9 mouse cellular contexts compared by ENCODE assay signal in genomic region chr16:38396155-38396554, GRCm38 (mm10). TPM values are rescaled to one million over a fixed set of nuclear protein-coding genes. Genes with fewer than 3 reads are reported as not detected.
A peak's percentile ranks its signal among the peaks of the same experiment; 100 is the strongest.
DNase-seq lines count a peak whose midpoint lies in the region; ATAC-seq and TF ChIP-seq lines count a peak whose summit lies in the region.
"Had no signal": no experiment of that assay in that cellular context is flagged by ENCODE, and none has a peak within 500 bp of the region (broad histone marks: within the 10 kb centered on the region; RNA-seq: fewer than 3 reads in every experiment).

No protein-coding gene starts in this region.

- no peaks in the 10 kb centered on the region for H3K27me3 ChIP-seq in hindbrain, postnatal 0 days (ENCODE audit: insufficient read depth, low read length)
- H3K27me3 ChIP-seq in hindbrain, embryonic 12.5 days = no peaks in the 10 kb centered on the region
- 0 out of 2 replicates have a peak, but pooled peaks cover 4% of the 10 kb centered on the region for H3K27me3 ChIP-seq in kidney, embryonic 15.5 days
- H3K27me3 ChIP-seq in hindbrain, embryonic 10.5 days (ENCODE audit: insufficient read depth, poor library complexity, severe bottlenecking) = no peaks in the 10 kb centered on the region

- no peak overlapping the region for H3K4me3 ChIP-seq in hindbrain, postnatal 0 days (ENCODE audit: low read length)
- H3K4me3 ChIP-seq in hindbrain, embryonic 12.5 days = no peak overlapping the region
- H3K4me3 ChIP-seq in kidney, embryonic 15.5 days (replicated peaks) = no peak overlapping the region
- H3K4me3 ChIP-seq in hindbrain, embryonic 10.5 days = no peak overlapping the region

- H3K9ac ChIP-seq in hindbrain, postnatal 0 days (replicated peaks; ENCODE audit: low read length) = no peak overlapping the region
- H3K9ac ChIP-seq in hindbrain, embryonic 12.5 days = no peak overlapping the region
- H3K9ac ChIP-seq in kidney, embryonic 15.5 days = no peak overlapping the region

- peak; percentile 35 for DNase-seq in hindbrain, postnatal 0 days (ENCODE audit: low spot score)
- DNase-seq in adrenal gland, postnatal 4 days (ENCODE audit: low spot score in 2 of 2) = peak; percentile 60 to 80
- peak; percentile 9 for DNase-seq in gonadal fat pad, adult 2 months (ENCODE audit: low read depth)
- no peak for DNase-seq in spleen, postnatal 4 days (ENCODE audit: low spot score in 2 of 2)
- DNase-seq in hindbrain, embryonic 10.5 days (ENCODE audit: low spot score) = no peak

- no peak for ATAC-seq in hindbrain, postnatal 0 days
- ATAC-seq in hindbrain, embryonic 12.5 days (ENCODE audit: low FRiP score) = no peak
- ATAC-seq in kidney, embryonic 15.5 days (replicated peaks; ENCODE audit: low FRiP score) = no peak
- peak; percentile 48; the same call in 1 of the 2 replicates for ATAC-seq in megakaryocyte-erythroid progenitor cell, adult 5-6 weeks (replicated peaks; ENCODE audit: low FRiP score, low TSS enrichment, poor library complexity, severe bottlenecking)

- H3K4me1 ChIP-seq in hindbrain, postnatal 0 days (ENCODE audit: insufficient read depth, low read length) = peaks cover 8% of the 10 kb centered on the region
- peaks cover 14% of the 10 kb centered on the region for H3K4me1 ChIP-seq in hindbrain, embryonic 12.5 days
- H3K4me1 ChIP-seq in kidney, embryonic 15.5 days = peaks cover 32% of the 10 kb centered on the region
- H3K4me1 ChIP-seq in hindbrain, embryonic 10.5 days (replicated peaks) = peaks cover 18% of the 10 kb centered on the region

- no peaks in the 10 kb centered on the region for H3K36me3 ChIP-seq in hindbrain, postnatal 0 days (ENCODE audit: insufficient read depth, low read length)
- H3K36me3 ChIP-seq in hindbrain, embryonic 12.5 days = no peaks in the 10 kb centered on the region
- no peaks in the 10 kb centered on the region for H3K36me3 ChIP-seq in kidney, embryonic 15.5 days
- no peaks in the 10 kb centered on the region for H3K36me3 ChIP-seq in hindbrain, embryonic 10.5 days
- H3K36me3 ChIP-seq: G1E had no signal

- TF ChIP-seq CTCF in hindbrain, postnatal 0 days (IDR thresholded peaks at IDR 0.05; ENCODE audit: low read depth) = no peak

- no peaks in the 10 kb centered on the region for H3K9me3 ChIP-seq in hindbrain, postnatal 0 days (ENCODE audit: low read length)
- no peaks in the 10 kb centered on the region for H3K9me3 ChIP-seq in hindbrain, embryonic 12.5 days (replicated peaks)
- H3K9me3 ChIP-seq in kidney, embryonic 15.5 days (replicated peaks) = no peaks in the 10 kb centered on the region
- H3K9me3 ChIP-seq in hindbrain, embryonic 10.5 days = no peaks in the 10 kb centered on the region
- H3K9me3 ChIP-seq: G1E had no signal

- WGBS in hindbrain, postnatal 0 days = 55% methylated on average over 13 of the region's 13 CpGs
- 75% methylated on average over 13 of the region's 13 CpGs for WGBS in hindbrain, embryonic 12.5 days
- WGBS in kidney, embryonic 15.5 days = 40% methylated on average over 13 of the region's 13 CpGs
- WGBS in hindbrain, embryonic 10.5 days = 86% methylated on average over 13 of the region's 13 CpGs

- H3K4me2 ChIP-seq in hindbrain, postnatal 0 days (ENCODE audit: low read depth, low read length) = no peak overlapping the region
- H3K4me2 ChIP-seq in hindbrain, embryonic 12.5 days (replicated peaks) = no peak overlapping the region
- 0 out of 2 replicates have a peak overlapping the region, but pooled peaks have one; percentile 20 for H3K4me2 ChIP-seq in kidney, embryonic 15.5 days

- H3K27ac ChIP-seq in hindbrain, postnatal 0 days = no peak overlapping the region
- no peak overlapping the region for H3K27ac ChIP-seq in hindbrain, embryonic 12.5 days
- peak overlapping the region; percentile 27; the same call in 1 of the 2 replicates for H3K27ac ChIP-seq in kidney, embryonic 15.5 days
- H3K27ac ChIP-seq in hindbrain, embryonic 10.5 days = no peak overlapping the region

RNA-seq across cellular contexts. Expression of gene Popdc2, which starts 34.1 kb away (rescaled TPM):
- total RNA-seq in hindbrain, postnatal 0 days (2014; rRNA removed) = 0.10 and 0.40 TPM in 2 replicates
- polyA plus RNA-seq in hindbrain, postnatal 0 days (2015; fragmentation: Nextera tagmentation; extraction: Ambion mirVana) = 0.83 and 1.0 TPM in 2 replicates
- 0.70 and 1.4 TPM in 2 replicates for polyA plus RNA-seq in hindbrain, embryonic 12.5 days (2016; fragmentation: Nextera tagmentation; extraction: Ambion mirVana)
- total RNA-seq in adrenal gland, postnatal 4 days (2021) = 1 to 10 TPM; 2.1 to 2.8 TPM
- 10.6 and 12.4 TPM in 2 replicates for polyA plus RNA-seq in gonadal fat pad, adult 2 months (2012; rRNA removed)
- polyA plus RNA-seq in kidney, embryonic 15.5 days (2015; fragmentation: Nextera tagmentation; extraction: Ambion mirVana) = 1.1 and 5.7 TPM in 2 replicates
- total RNA-seq in megakaryocyte-erythroid progenitor cell, adult 5-6 weeks (2014; fragmentation: Nextera tagmentation) = 10.0 and 10.1 TPM in 2 replicates
- 3.1 TPM in 1 of 2 replicates, not detected in the other for total RNA-seq in megakaryocyte-erythroid progenitor cell, adult 5-6 weeks (2017)
- 0.68 and 1.6 TPM in 2 replicates for polyA plus RNA-seq in hindbrain, embryonic 10.5 days (2016; fragmentation: Nextera tagmentation; extraction: Ambion mirVana)

RNA-seq across cellular contexts. Expression of gene Pla1a, which starts 36.8 kb away (rescaled TPM):
- total RNA-seq in hindbrain, postnatal 0 days (2014; rRNA removed) = 0.36 and 1.7 TPM in 2 replicates
- polyA plus RNA-seq in hindbrain, postnatal 0 days (2015; fragmentation: Nextera tagmentation; extraction: Ambion mirVana) = 1.0 and 1.3 TPM in 2 replicates
- 0.30 and 0.37 TPM in 2 replicates for polyA plus RNA-seq in hindbrain, embryonic 12.5 days (2016; fragmentation: Nextera tagmentation; extraction: Ambion mirVana)
- 10 to 100 TPM; 27.9 to 28.6 TPM for total RNA-seq in adrenal gland, postnatal 4 days (2021)
- 18.2 and 19.5 TPM in 2 replicates for polyA plus RNA-seq in gonadal fat pad, adult 2 months (2012; rRNA removed)
- 3.9 and 4.2 TPM in 2 replicates for polyA plus RNA-seq in kidney, embryonic 15.5 days (2015; fragmentation: Nextera tagmentation; extraction: Ambion mirVana)
- total RNA-seq in megakaryocyte-erythroid progenitor cell, adult 5-6 weeks (2014; fragmentation: Nextera tagmentation) = not detected in 2 replicates
- not detected in 2 replicates for total RNA-seq in megakaryocyte-erythroid progenitor cell, adult 5-6 weeks (2017)
- polyA plus RNA-seq in hindbrain, embryonic 10.5 days (2016; fragmentation: Nextera tagmentation; extraction: Ambion mirVana) = 0.10 and 0.27 TPM in 2 replicates
- polyA plus RNA-seq: G1E had no signal

RNA-seq across cellular contexts. Expression of gene Gm21987, which starts 49.3 kb away (rescaled TPM):
- not detected in 2 replicates for total RNA-seq in hindbrain, postnatal 0 days (2014; rRNA removed)
- polyA plus RNA-seq in hindbrain, postnatal 0 days (2015; fragmentation: Nextera tagmentation; extraction: Ambion mirVana) = not detected in 2 replicates
- polyA plus RNA-seq in hindbrain, embryonic 12.5 days (2016; fragmentation: Nextera tagmentation; extraction: Ambion mirVana) = not detected in 2 replicates
- not detected for total RNA-seq in adrenal gland, postnatal 4 days (2021)
- polyA plus RNA-seq in gonadal fat pad, adult 2 months (2012; rRNA removed) = not detected in 2 replicates
- not detected in 2 replicates for polyA plus RNA-seq in kidney, embryonic 15.5 days (2015; fragmentation: Nextera tagmentation; extraction: Ambion mirVana)
- total RNA-seq in megakaryocyte-erythroid progenitor cell, adult 5-6 weeks (2014; fragmentation: Nextera tagmentation) = not detected in 2 replicates
- not detected in 2 replicates for total RNA-seq in megakaryocyte-erythroid progenitor cell, adult 5-6 weeks (2017)
- not detected in 2 replicates for polyA plus RNA-seq in hindbrain, embryonic 10.5 days (2016; fragmentation: Nextera tagmentation; extraction: Ambion mirVana)

RNA-seq across cellular contexts. Expression of gene Cox17, which starts 49.4 kb away (rescaled TPM):
- 12.2 and 24.5 TPM in 2 replicates for total RNA-seq in hindbrain, postnatal 0 days (2014; rRNA removed)
- 78.5 and 90.1 TPM in 2 replicates for polyA plus RNA-seq in hindbrain, postnatal 0 days (2015; fragmentation: Nextera tagmentation; extraction: Ambion mirVana)
- polyA plus RNA-seq in hindbrain, embryonic 12.5 days (2016; fragmentation: Nextera tagmentation; extraction: Ambion mirVana) = 105 and 116 TPM in 2 replicates
- 100 to 1,000 TPM; 171 to 172 TPM for total RNA-seq in adrenal gland, postnatal 4 days (2021)
- 90.6 and 118 TPM in 2 replicates for polyA plus RNA-seq in gonadal fat pad, adult 2 months (2012; rRNA removed)
- polyA plus RNA-seq in kidney, embryonic 15.5 days (2015; fragmentation: Nextera tagmentation; extraction: Ambion mirVana) = 167 and 189 TPM in 2 replicates
- 228 and 369 TPM in 2 replicates for total RNA-seq in megakaryocyte-erythroid progenitor cell, adult 5-6 weeks (2014; fragmentation: Nextera tagmentation)
- total RNA-seq in megakaryocyte-erythroid progenitor cell, adult 5-6 weeks (2017) = 465 and 506 TPM in 2 replicates
- 142 and 146 TPM in 2 replicates for polyA plus RNA-seq in hindbrain, embryonic 10.5 days (2016; fragmentation: Nextera tagmentation; extraction: Ambion mirVana)

RNA-seq across cellular contexts. Expression of gene Maats1, which starts 54.2 kb away (rescaled TPM):
- 1.4 TPM in 2 replicates for total RNA-seq in hindbrain, postnatal 0 days (2014; rRNA removed)
- 0.86 and 1.4 TPM in 2 replicates for polyA plus RNA-seq in hindbrain, postnatal 0 days (2015; fragmentation: Nextera tagmentation; extraction: Ambion mirVana)
- polyA plus RNA-seq in hindbrain, embryonic 12.5 days (2016; fragmentation: Nextera tagmentation; extraction: Ambion mirVana) = 1.2 and 1.3 TPM in 2 replicates
- 1 to 10 TPM in 1 of 2 experiments, under 1 TPM in 1; 0.56 to 1.1 TPM for total RNA-seq in adrenal gland, postnatal 4 days (2021)
- polyA plus RNA-seq in gonadal fat pad, adult 2 months (2012; rRNA removed) = 0.24 and 0.98 TPM in 2 replicates
- 0.14 and 0.27 TPM in 2 replicates for polyA plus RNA-seq in kidney, embryonic 15.5 days (2015; fragmentation: Nextera tagmentation; extraction: Ambion mirVana)
- not detected in 2 replicates for total RNA-seq in megakaryocyte-erythroid progenitor cell, adult 5-6 weeks (2014; fragmentation: Nextera tagmentation)
- total RNA-seq in megakaryocyte-erythroid progenitor cell, adult 5-6 weeks (2017) = 0.04 and 0.66 TPM in 2 replicates
- polyA plus RNA-seq in hindbrain, embryonic 10.5 days (2016; fragmentation: Nextera tagmentation; extraction: Ambion mirVana) = 0.60 and 2.0 TPM in 2 replicates
- polyA plus RNA-seq: G1E had no signal

Comparison
In these comparisons a context has a peak if more than half of its experiments do, and no peak if none do; other contexts are left out.
1. DNase-seq: peak in hindbrain, postnatal 0 days (single experiment), adrenal gland, postnatal 4 days (2 of 2) and gonadal fat pad, adult 2 months (single experiment); none in spleen, postnatal 4 days (0 of 2) and hindbrain, embryonic 10.5 days (single experiment).